Mouse (Mus musculus) MEL (cell line): ENCODE results near the gene Lrrc4. TPM values are rescaled to one million over a fixed set of nuclear protein-coding genes. Genes with fewer than 3 reads are reported as not detected.

Experiments used
- DNase-seq: peaks from one replicate; pipeline ENCODE4 v3.0.0; 2011; ENCODE audit warnings: low read depth, low spot score
- H3K27ac ChIP-seq: 2 replicates; pipeline ENCODE4 v1.5.1; 2012; ENCODE audit warnings: low read depth, mild to moderate bottlenecking, control low read depth, low read length, moderate library complexity; ENCODE audit not compliant: control insufficient read depth
- H3K27me3 ChIP-seq, 2 experiments: fragments of 150-350 bp in 1 of 2; sonication (generic) in 1 of 2; 2 replicates each; pipeline ENCODE4 v1.6.1; 2012; ENCODE audit warnings: low read length in 2 of 2, mild to moderate bottlenecking in 2 of 2, improper control_type of control experiment in 1 of 2, moderate library complexity in 1 of 2; ENCODE audit not compliant: insufficient read depth in 2 of 2, control insufficient read depth in 1 of 2
- H3K36me3 ChIP-seq, 2 experiments: 2 replicates each; pipeline ENCODE4 v1.6.1; 2012 to 2014; ENCODE audit warnings: low read length in 2 of 2, improper control_type of control experiment in 1 of 2, inconsistent platforms in 1 of 2, mild to moderate bottlenecking in 1 of 2; ENCODE audit not compliant: insufficient read depth in 2 of 2, control insufficient read depth in 1 of 2
- H3K4me1 ChIP-seq, 2 experiments: fragments of 150-350 bp in 1 of 2; sonication (generic) in 1 of 2; 2 replicates each; pipeline ENCODE4 v1.6.1; 2012; ENCODE audit warnings: low read length in 2 of 2, improper control_type of control experiment in 1 of 2, mild to moderate bottlenecking in 1 of 2; ENCODE audit not compliant: insufficient read depth in 2 of 2, control insufficient read depth in 1 of 2
- H3K4me3 ChIP-seq, 2 experiments: fragments of 150-350 bp in 1 of 2; sonication (generic) in 1 of 2; 2 replicates each; pipeline ENCODE4 v1.5.1; 2012; ENCODE audit warnings: low read depth in 2 of 2, low read length in 2 of 2, mild to moderate bottlenecking in 2 of 2, moderate library complexity in 2 of 2, control low read depth in 1 of 2, improper control_type of control experiment in 1 of 2; ENCODE audit not compliant: control insufficient read depth in 1 of 2, insufficient read depth in 1 of 2
- H3K79me2 ChIP-seq: 2 replicates; pipeline ENCODE4 v1.6.1; 2012; ENCODE audit warnings: mild to moderate bottlenecking, low read length, moderate library complexity; ENCODE audit not compliant: control insufficient read depth, poor library complexity, insufficient read depth
- H3K9ac ChIP-seq: 2 replicates; pipeline ENCODE4 v1.6.1; 2012; ENCODE audit warnings: low read depth, mild to moderate bottlenecking, control low read depth, low read length, moderate library complexity; ENCODE audit not compliant: control insufficient read depth, poor library complexity, severe bottlenecking
- H3K9me3 ChIP-seq: fragments of 150-350 bp; sonication (generic); replicated peaks from 2 replicates; pipeline ENCODE4 v1.6.1; 2012; ENCODE audit warnings: mild to moderate bottlenecking, low read length, improper control_type of control experiment, moderate library complexity; ENCODE audit not compliant: insufficient read depth
- CHD1 ChIP-seq: IDR thresholded peaks from 2 replicates; pipeline ENCODE4 v1.6.1; 2012; ENCODE audit warnings: low read depth, mild to moderate bottlenecking, inconsistent platforms, low read length, improper control_type of control experiment
- CHD2 ChIP-seq: IDR thresholded peaks from 2 replicates; pipeline ENCODE4 v1.6.1; 2011; ENCODE audit warnings: low read length, improper control_type of control experiment
- CTCF ChIP-seq, 3 experiments: IDR thresholded peaks in 2 of 3; conservative IDR thresholded peaks in 1 of 3; 2 replicates each; pipeline ENCODE4 v1.5.1; 2011 to 2012; ENCODE audit warnings: low read length in 3 of 3, low read depth in 2 of 3, mild to moderate bottlenecking in 2 of 3, improper control_type of control experiment in 1 of 3, inconsistent platforms in 1 of 3, mixed read lengths in 1 of 3, moderate library complexity in 1 of 3; ENCODE audit not compliant: control insufficient read depth in 1 of 3, insufficient read depth in 1 of 3, poor library complexity in 1 of 3, severe bottlenecking in 1 of 3
- ELF1 ChIP-seq: IDR thresholded peaks from 2 replicates; pipeline ENCODE4 v1.6.1; 2014; ENCODE audit warnings: low read depth, mild to moderate bottlenecking, inconsistent platforms, low read length, improper control_type of control experiment, moderate library complexity
- EP300 ChIP-seq, 2 experiments: IDR thresholded peaks; 2 replicates each; pipeline ENCODE4 v1.6.1; 2011; ENCODE audit warnings: improper control_type of control experiment in 2 of 2, low read length in 2 of 2, low read depth in 1 of 2, mild to moderate bottlenecking in 1 of 2
- ETS1 ChIP-seq: IDR thresholded peaks from 2 replicates; pipeline ENCODE4 v1.6.1; 2012; ENCODE audit warnings: low read depth, mild to moderate bottlenecking, inconsistent platforms, low read length, improper control_type of control experiment, moderate library complexity
- GABPA ChIP-seq: IDR thresholded peaks from 2 replicates; pipeline ENCODE4 v1.6.1; 2012; ENCODE audit warnings: low read depth, mild to moderate bottlenecking, inconsistent platforms, low read length, improper control_type of control experiment, moderate library complexity
- GATA1 ChIP-seq: IDR thresholded peaks from 2 replicates; pipeline ENCODE4 v1.6.1; 2011; ENCODE audit warnings: low read depth, low read length, improper control_type of control experiment
- JUND ChIP-seq: IDR thresholded peaks from 2 replicates; pipeline ENCODE4 v1.6.1; 2011; ENCODE audit warnings: low read depth, mild to moderate bottlenecking, improper control_type of control experiment, low read length
- KAT2A ChIP-seq: conservative IDR thresholded peaks from 2 replicates; pipeline ENCODE4 v1.6.1; 2012; ENCODE audit warnings: low read depth, low read length, improper control_type of control experiment, inconsistent platforms
- MAX ChIP-seq: IDR thresholded peaks from 2 replicates; pipeline ENCODE4 v1.6.1; 2011; ENCODE audit warnings: low read length, improper control_type of control experiment
- MYB ChIP-seq: IDR thresholded peaks from 2 replicates; pipeline ENCODE4 v1.6.1; 2011; ENCODE audit warnings: mild to moderate bottlenecking, low read depth, low read length, improper control_type of control experiment
- MYC ChIP-seq: IDR thresholded peaks from 2 replicates; pipeline ENCODE4 v1.6.1; 2011; ENCODE audit warnings: low read depth, mild to moderate bottlenecking, low read length, improper control_type of control experiment, moderate library complexity
- NELFE ChIP-seq: IDR thresholded peaks from 2 replicates; pipeline ENCODE4 v1.6.1; 2011; ENCODE audit warnings: low read depth, low read length, improper control_type of control experiment
- NRF1 ChIP-seq: IDR thresholded peaks from 2 replicates; pipeline ENCODE4 v1.6.1; 2014; ENCODE audit warnings: low read depth, mild to moderate bottlenecking, inconsistent platforms, low read length, improper control_type of control experiment, moderate library complexity; ENCODE audit not compliant: poor library complexity, insufficient read depth, severe bottlenecking
- POLR2AphosphoS2 ChIP-seq: IDR thresholded peaks from 2 replicates; pipeline ENCODE4 v1.6.1; 2011; ENCODE audit warnings: low read length, improper control_type of control experiment
- POLR2AphosphoS5 ChIP-seq: IDR thresholded peaks from 2 replicates; pipeline ENCODE4 v1.6.1; 2012; ENCODE audit warnings: low read depth, borderline replicate concordance, mild to moderate bottlenecking, inconsistent platforms, low read length, moderate library complexity, mixed read lengths
- RAD21 ChIP-seq: IDR thresholded peaks from 2 replicates; pipeline ENCODE4 v1.6.1; 2011; ENCODE audit warnings: mild to moderate bottlenecking, low read depth, low read length, improper control_type of control experiment
- RCOR1 ChIP-seq: IDR thresholded peaks from 2 replicates; pipeline ENCODE4 v1.6.1; 2012; ENCODE audit warnings: low read depth, mild to moderate bottlenecking, inconsistent platforms, low read length, improper control_type of control experiment
- SMC3 ChIP-seq: IDR thresholded peaks from 2 replicates; pipeline ENCODE4 v1.6.1; 2011; ENCODE audit warnings: low read depth, low read length, improper control_type of control experiment
- TAL1 ChIP-seq: IDR thresholded peaks from 2 replicates; pipeline ENCODE4 v1.6.1; 2012; ENCODE audit warnings: mild to moderate bottlenecking, inconsistent platforms, low read length, moderate library complexity, mixed read lengths
- TCF12 ChIP-seq: IDR thresholded peaks from 2 replicates; pipeline ENCODE4 v1.6.1; 2014; ENCODE audit warnings: low read depth, mild to moderate bottlenecking, inconsistent platforms, low read length, improper control_type of control experiment, moderate library complexity
- USF1 ChIP-seq: IDR thresholded peaks from 2 replicates; pipeline ENCODE4 v1.6.1; 2014; ENCODE audit warnings: low read depth, mild to moderate bottlenecking, inconsistent platforms, low read length, improper control_type of control experiment, moderate library complexity
- USF2 ChIP-seq, 2 experiments: IDR thresholded peaks; 2 replicates each; pipeline ENCODE4 v1.6.1; 2011 to 2012; ENCODE audit warnings: improper control_type of control experiment in 2 of 2, low read length in 2 of 2, borderline replicate concordance in 1 of 2, inconsistent platforms in 1 of 2, low read depth in 1 of 2, mild to moderate bottlenecking in 1 of 2; ENCODE audit not compliant: insufficient read depth in 1 of 2
- ZC3H11A ChIP-seq: IDR thresholded peaks from 2 replicates; pipeline ENCODE4 v1.6.1; 2012; ENCODE audit warnings: low read depth, mild to moderate bottlenecking, inconsistent platforms, low read length, improper control_type of control experiment
- ZKSCAN1 ChIP-seq: IDR thresholded peaks from 2 replicates; pipeline ENCODE4 v1.6.1; 2012; ENCODE audit warnings: low read depth, mild to moderate bottlenecking, inconsistent platforms, low read length, improper control_type of control experiment, moderate library complexity
- ZMIZ1 ChIP-seq: IDR thresholded peaks from 2 replicates; pipeline ENCODE4 v1.6.1; 2012; ENCODE audit warnings: low read depth, mild to moderate bottlenecking, inconsistent platforms, low read length, improper control_type of control experiment, moderate library complexity
- polyA plus RNA-seq, 2 experiments: library from polyadenylated mRNA; stranded (reverse) in 1 of 2; unstranded in 1 of 2; fragments of >175 nt in 1 of 2; fragments of >200 nt in 1 of 2; gene quantifications; 2 replicates each; pipeline versions ENCODE4 v1.2.1 to v1.2.4; 2012; ENCODE audit warnings: low replicate concordance in 2 of 2, low read depth in 1 of 2; ENCODE audit not compliant: insufficient read length in 2 of 2, insufficient read depth in 1 of 2, missing spikeins in 1 of 2
- total RNA-seq: library from RNA; depleted of rRNA; stranded (reverse); fragments of 300-350 nt; gene quantifications from 2 replicates; pipeline ENCODE4 v1.2.3, GENCODE M21; 2012

Gene Lrrc4
- total and polyA plus RNA-seq, 3 experiments = 0.07 to 0.12 TPM; not detected in 1

DNA sequence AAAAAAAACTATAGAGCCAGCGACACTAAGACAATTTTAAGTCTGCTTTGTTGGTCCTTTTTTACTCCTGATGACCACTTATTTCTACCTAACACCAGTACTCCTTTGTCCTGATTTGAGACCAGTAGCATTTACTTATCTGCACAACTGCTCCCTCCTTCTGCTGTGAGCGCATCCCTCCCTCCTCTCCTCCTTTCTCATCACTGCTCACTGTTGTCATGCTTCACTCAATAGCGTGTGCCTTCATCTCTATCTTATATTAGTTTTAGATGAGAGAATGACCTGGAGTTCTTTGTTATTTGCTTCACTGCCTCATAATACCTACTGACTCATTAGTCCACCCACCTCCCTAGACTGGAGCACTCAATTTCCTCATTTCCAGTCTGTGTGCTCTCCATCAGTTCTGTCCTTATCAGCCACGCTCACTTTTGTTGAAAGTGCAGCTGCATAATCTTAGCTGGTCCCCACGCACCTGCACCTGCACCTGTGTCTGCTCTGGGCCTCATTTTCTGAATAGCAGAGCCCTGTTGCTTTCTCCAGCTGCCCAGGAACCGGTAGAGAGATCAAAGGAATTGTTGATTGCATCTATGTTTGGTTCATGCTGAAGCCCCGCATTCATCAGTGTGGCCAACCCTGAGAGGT lies 114.2 kb downstream of the Lrrc4 start (continued):
- TF ChIP-seq CHD2 = no peak
- peak; percentile 82 for TF ChIP-seq GATA1

- Histone ChIP-seq H3K27ac (no peak overlapping the region), H3K27me3 (no peaks in the 10 kb centered on the region), H3K4me1 (peaks cover 25 to 51% of the 10 kb centered on the region in 2 experiments), H3K36me3 (peaks cover 30 to 73% of the 10 kb centered on the region in 2 experiments), H3K4me3 (no peak overlapping the region), H3K9ac (no peak overlapping the region), H3K9me3 (no peaks in the 10 kb centered on the region), H3K79me2 (0 out of 2 replicates have a peak, but pooled peaks cover 3% of the 10 kb centered on the region)
- 0 out of 2 replicates have a peak, but pooled peaks have one; percentile 3 for TF ChIP-seq GATA1
- no peak for TF ChIP-seq POLR2AphosphoS5
- no peak for TF ChIP-seq ELF1
- no peak for TF ChIP-seq JUND
- no peak for DNase-seq
Observed at GRCm38 (mm10) chr6:28710035-28710434, 121.5 kb downstream of the Lrrc4 start.

DNA sequence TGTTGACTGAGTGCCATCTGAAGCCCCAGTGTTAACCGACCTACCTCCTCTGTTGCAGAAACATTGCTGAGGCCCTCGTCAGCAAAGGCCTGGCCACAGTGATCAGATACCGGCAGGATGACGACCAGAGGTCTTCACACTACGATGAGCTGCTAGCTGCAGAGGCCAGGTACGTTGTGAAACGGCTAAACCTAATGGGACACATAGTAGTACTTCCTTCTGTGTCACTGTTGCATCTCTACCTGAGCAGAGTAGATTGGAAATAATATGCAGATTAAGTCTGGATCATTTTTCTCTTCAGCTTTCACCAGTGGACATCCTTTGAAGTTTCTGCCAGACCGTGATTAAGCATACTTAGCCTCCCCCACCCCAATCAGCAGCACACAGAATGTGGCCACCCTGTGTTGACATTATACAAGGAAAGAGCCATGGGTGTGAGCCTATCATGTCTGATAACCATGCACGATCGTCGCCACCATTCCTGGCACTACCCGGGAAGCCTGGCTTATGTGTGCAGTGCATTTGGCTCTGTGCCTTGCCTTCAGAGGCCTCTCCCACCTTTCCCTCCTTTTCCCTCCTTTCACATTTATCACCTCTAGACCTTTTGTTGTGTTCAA lies 124.5 kb downstream of the Lrrc4 start:
- Histone ChIP-seq H3K79me2 (peaks cover 2% of the 10 kb centered on the region; the same call in 1 of the 2 replicates), H3K27me3 (no peaks in the 10 kb centered on the region), H3K9me3 (no peaks in the 10 kb centered on the region), H3K36me3 (peaks cover 26 to 70% of the 10 kb centered on the region in 2 experiments), H3K27ac (peak overlapping the region; percentile 99), H3K4me1 (peaks cover 38 to 50% of the 10 kb centered on the region in 2 experiments), H3K9ac (peak overlapping the region; percentile 2; the same call in 1 of the 2 replicates), H3K4me3 (no peak overlapping the region)
- DNase-seq = no peak
- TF ChIP-seq TCF12 (peak; percentile 66; the same call in 1 of the 2 replicates), TAL1 (peak; percentile 32; the same call in 1 of the 2 replicates), MYC (no peak), ZC3H11A (no peak), NRF1 (no peak), USF2 (IDR thresholded peaks at IDR 0.05; ENCODE audit: borderline replicate concordance in 1 of 2, insufficient read depth in 1 of 2, low read depth in 1 of 2, low read length in 2 of 2) (no peak), MYB (no peak), USF1 (no peak), MAX (no peak), ZMIZ1 (no peak), CTCF (IDR thresholded peaks at IDR 0.05 in 2 of 3, conservative IDR thresholded peaks at IDR 0.05 in 1 of 3; ENCODE audit: control insufficient read depth in 1 of 3, insufficient read depth in 1 of 3, low read depth in 2 of 3, low read length in 3 of 3, poor library complexity in 1 of 3, severe bottlenecking in 1 of 3) (no peak), JUND (no peak), ETS1 (peak; percentile 18; the same call in 1 of the 2 replicates), GATA1 (0 out of 2 replicates have a peak, but pooled peaks have one; percentile 13), NELFE (no peak), CHD1 (no peak), RCOR1 (no peak), POLR2AphosphoS2 (no peak), EP300 (IDR thresholded peaks at IDR 0.05; ENCODE audit: low read depth in 1 of 2, low read length in 2 of 2) (peak; percentile 34 to 70; a peak in 3 of 4 replicates), KAT2A (no peak), ZKSCAN1 (no peak), GABPA (no peak), SMC3 (no peak), RAD21 (no peak)
